Mouse (Mus musculus) small intestine, adult 2 months (tissue): Measurements from ENCODE around the gene Skor1.

Source experiments
- CTCF ChIP-seq: fragments of 200-500 bp; IDR thresholded peaks from 2 replicates; pipeline ENCODE4 v1.5.1; 2012; ENCODE audit warnings: low read depth, mild to moderate bottlenecking, control low read depth, inconsistent platforms, low read length, moderate library complexity, mixed read lengths; ENCODE audit not compliant: insufficient replicate concordance, insufficient read length; ENCODE audit errors: extremely low read depth
- POLR2A ChIP-seq: fragments of 200-500 bp; IDR thresholded peaks from 2 replicates; pipeline ENCODE4 v1.6.1; 2012; ENCODE audit warnings: low read depth, mild to moderate bottlenecking, control low read depth, inconsistent platforms, low read length, moderate library complexity

- TF ChIP-seq CTCF (no peak), POLR2A (no peak)
Observed at GRCm38 (mm10) chr9:63196114-63196682, 47.4 kb upstream of the Skor1 start.
